Mouse (Mus musculus): ENCODE data around the gene Bod1l. TPM values are rescaled to one million over a fixed set of nuclear protein-coding genes. Genes with fewer than 3 reads are reported as not detected.

The Bod1l gene
- total and polyA plus RNA-seq, 3 experiments, result 8.9 to 16.5 (median 15.4) TPM

DNA sequence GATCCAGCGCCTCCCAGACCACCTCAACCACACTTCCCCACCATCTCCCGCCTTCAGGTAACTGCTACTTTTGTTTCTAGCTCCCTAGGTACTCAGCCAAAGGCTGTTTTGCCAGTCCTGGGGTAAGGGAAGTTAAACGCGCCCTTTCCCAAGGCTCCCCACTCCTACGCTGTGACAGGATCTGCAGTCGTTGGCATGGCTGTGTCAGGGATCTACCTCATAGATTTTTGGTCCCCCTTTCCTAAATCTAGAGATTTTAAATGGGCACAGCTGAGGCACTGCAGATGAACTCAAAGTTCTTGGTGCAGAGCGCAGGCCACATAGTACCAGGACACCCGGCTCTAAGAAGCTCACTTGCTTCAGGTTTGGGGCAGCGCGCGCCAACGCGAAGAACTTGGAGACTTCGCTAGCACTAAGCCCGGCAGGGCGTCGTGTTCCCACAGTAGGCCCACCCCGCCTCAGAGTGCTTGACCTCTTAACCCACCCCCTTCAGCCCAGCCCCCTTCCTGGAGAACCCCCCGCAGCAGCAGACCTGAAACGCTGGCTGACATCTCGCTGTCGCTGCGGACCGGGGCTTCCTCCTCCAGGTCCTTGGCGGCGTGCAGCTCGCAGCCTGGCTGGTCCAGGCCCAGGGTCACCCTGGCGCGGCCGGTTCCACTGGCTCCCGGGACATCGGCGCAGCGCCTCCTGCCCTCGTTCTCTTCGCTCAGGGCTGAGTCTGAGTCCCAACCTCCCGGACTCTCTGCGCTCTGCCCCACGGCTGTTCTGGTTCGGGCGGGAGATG, 81.0 kb downstream of the Bod1l start:
- no peak overlapping the region for H3K4me2 ChIP-seq (ENCODE audit: insufficient read depth, low read depth, poor library complexity, severe bottlenecking)
- no peak for DNase-seq (ENCODE audit: extremely low read depth)
- H3K27me3 ChIP-seq (replicated peaks), result no peaks in the 10 kb centered on the region
- no peak for TF ChIP-seq ZNF384 (IDR thresholded peaks at IDR 0.05; ENCODE audit: low read depth, low read length)
- TF ChIP-seq JUND (conservative IDR thresholded peaks at IDR 0.05; ENCODE audit: low read depth, low read length), result no peak
- no peak for TF ChIP-seq MAFK (IDR thresholded peaks at IDR 0.05; ENCODE audit: insufficient replicate concordance, low read length)
- no peak for TF ChIP-seq RCOR1 (conservative IDR thresholded peaks at IDR 0.05; ENCODE audit: low read depth, low read length)
- no peak for TF ChIP-seq UBTF (IDR thresholded peaks at IDR 0.05; ENCODE audit: low read depth, low read length)
- TF ChIP-seq EP300 (IDR thresholded peaks at IDR 0.05; ENCODE audit: low read length), result no peak
- no peak for TF ChIP-seq USF1 (IDR thresholded peaks at IDR 0.05; ENCODE audit: low read depth, low read length)
- no peak for TF ChIP-seq CHD2 (IDR thresholded peaks at IDR 0.05; ENCODE audit: low read length)
- no peak for TF ChIP-seq USF2 (conservative IDR thresholded peaks at IDR 0.05; ENCODE audit: low read depth, low read length)
- TF ChIP-seq ZC3H11A (IDR thresholded peaks at IDR 0.05; ENCODE audit: low read depth, low read length), result no peak
- TF ChIP-seq GABPA (IDR thresholded peaks at IDR 0.05; ENCODE audit: insufficient replicate concordance, low read depth, low read length), result no peak
- TF ChIP-seq SIN3A (IDR thresholded peaks at IDR 0.05; ENCODE audit: low read length), result no peak
- H3K4me1 ChIP-seq (ENCODE audit: control insufficient read depth in 1 of 2, insufficient read depth in 2 of 2), result no peaks in the 10 kb centered on the region
- H3K79me2 ChIP-seq (replicated peaks; ENCODE audit: control insufficient read depth, extremely low read depth, insufficient read depth, poor library complexity, severe bottlenecking), result no peaks in the 10 kb centered on the region
- H3K9me3 ChIP-seq (replicated peaks; ENCODE audit: low read length), result peaks cover 45% of the 10 kb centered on the region
- dilution Hi-C loops (cut with MboI; ENCODE audit: extremely low pct_ligation_motif_present, extremely low pct_unique_long_range_greater_than_20kb, low sequenced_read_pairs) (no loop called here), in situ Hi-C loops (cut with MboI; ENCODE audit: low pct_ligation_motif_present, low pct_unique_long_range_greater_than_20kb, low sequenced_read_pairs) (loop anchor here (25.0 kb wide), 1 partner anchor 626 kb away; no protein-coding TSS in a partner anchor)
- no peak overlapping the region for H3K9ac ChIP-seq (ENCODE audit: insufficient read depth, low read depth)
- no peaks in the 10 kb centered on the region for H3K36me3 ChIP-seq (replicated peaks in 1 of 2; ENCODE audit: control insufficient read depth in 1 of 2, insufficient read depth in 1 of 2, low read length in 1 of 2)
- H3K4me3 ChIP-seq (replicated peaks in 1 of 3; ENCODE audit: low read depth in 2 of 3, low read length in 2 of 3, poor library complexity in 1 of 3), result no peak overlapping the region
- no peak overlapping the region for H3K27ac ChIP-seq (ENCODE audit: insufficient read depth, low read depth)

DNA sequence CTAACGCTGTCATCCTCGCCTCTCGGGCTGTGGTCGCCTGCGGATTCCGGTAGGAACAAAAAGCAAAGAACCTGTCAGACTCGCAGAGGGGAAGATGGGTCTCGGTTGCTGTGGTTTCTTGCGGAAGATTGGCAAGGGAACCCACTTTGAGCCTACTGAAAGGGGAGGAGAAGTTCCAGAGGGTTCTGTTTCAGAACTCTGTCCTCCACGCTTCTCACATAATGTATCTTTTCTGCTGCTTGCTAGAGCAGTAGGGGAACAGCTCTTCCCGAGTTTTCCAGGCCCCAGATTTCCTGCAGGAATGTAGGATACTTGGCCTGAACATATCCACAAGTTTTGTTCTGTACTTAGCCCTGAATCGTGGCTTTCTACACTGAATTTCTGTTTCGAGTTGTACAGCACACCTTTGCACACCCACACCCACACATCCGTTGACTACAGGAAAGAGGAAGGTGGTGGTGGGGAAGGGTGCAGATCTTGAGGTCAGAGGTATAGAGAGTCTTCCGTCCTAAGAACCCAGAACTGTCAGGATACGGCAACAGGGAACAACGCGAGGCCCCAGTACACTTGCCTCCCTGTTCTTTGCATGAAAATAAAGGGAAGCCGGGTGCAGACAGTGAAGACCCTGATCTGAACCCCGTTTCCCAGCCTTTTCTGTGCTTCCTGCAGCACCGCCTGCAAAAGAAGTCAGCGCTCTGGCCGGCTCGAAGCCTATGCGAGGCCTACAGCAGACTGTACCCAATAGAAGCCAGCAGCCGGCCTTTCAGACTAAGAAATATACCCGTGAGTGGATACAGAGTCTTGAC, 81.8 kb downstream of the Bod1l start:
- no peak for TF ChIP-seq UBTF (IDR thresholded peaks at IDR 0.05; ENCODE audit: low read depth, low read length)
- no peak for TF ChIP-seq JUND (conservative IDR thresholded peaks at IDR 0.05; ENCODE audit: low read depth, low read length)
- no peak for TF ChIP-seq EP300 (IDR thresholded peaks at IDR 0.05; ENCODE audit: low read length)
- no peak for TF ChIP-seq MEF2A (IDR thresholded peaks at IDR 0.05; ENCODE audit: borderline replicate concordance, low read depth, low read length)
- TF ChIP-seq ZKSCAN1 (IDR thresholded peaks at IDR 0.05; ENCODE audit: borderline replicate concordance, low read depth, low read length), result no peak
- TF ChIP-seq MAZ (IDR thresholded peaks at IDR 0.05; ENCODE audit: low read depth, low read length), result no peak
- no peak for TF ChIP-seq SIN3A (IDR thresholded peaks at IDR 0.05; ENCODE audit: low read length)
- no peak for TF ChIP-seq MYC (IDR thresholded peaks at IDR 0.05; ENCODE audit: low read depth, low read length)
- no peak for TF ChIP-seq CHD1 (IDR thresholded peaks at IDR 0.05; ENCODE audit: low read depth, low read length)
- TF ChIP-seq USF1 (IDR thresholded peaks at IDR 0.05; ENCODE audit: low read depth, low read length), result no peak
- TF ChIP-seq NRF1 (IDR thresholded peaks at IDR 0.05; ENCODE audit: low read depth, low read length), result no peak
- TF ChIP-seq CTCF (conservative IDR thresholded peaks at IDR 0.05 in 1 of 2, IDR thresholded peaks at IDR 0.05 in 1 of 2; ENCODE audit: low read depth in 2 of 2, low read length in 2 of 2), result no peak
- no peak for TF ChIP-seq PAX5 (IDR thresholded peaks at IDR 0.05; ENCODE audit: low read length)
- TF ChIP-seq POLR2A (IDR thresholded peaks at IDR 0.05; ENCODE audit: low read depth, low read length), result no peak
- TF ChIP-seq MXI1 (IDR thresholded peaks at IDR 0.05; ENCODE audit: low read depth, low read length), result no peak
- no peak for TF ChIP-seq KAT2A (IDR thresholded peaks at IDR 0.05; ENCODE audit: insufficient replicate concordance, low read length)
- no peak for TF ChIP-seq BHLHE40 (IDR thresholded peaks at IDR 0.05; ENCODE audit: low read depth, low read length)
- H3K36me3 ChIP-seq (replicated peaks in 1 of 2; ENCODE audit: control insufficient read depth in 1 of 2, insufficient read depth in 1 of 2, low read length in 1 of 2), result no peaks in the 10 kb centered on the region
- H3K27me3 ChIP-seq (replicated peaks), result no peaks in the 10 kb centered on the region
- in situ Hi-C loops (cut with MboI; ENCODE audit: low pct_ligation_motif_present, low pct_unique_long_range_greater_than_20kb, low sequenced_read_pairs), result loop anchor here (25.0 kb wide), 1 partner anchor 625 kb away; no protein-coding TSS in a partner anchor
- no peak overlapping the region for H3K4me3 ChIP-seq (replicated peaks in 1 of 3; ENCODE audit: low read depth in 2 of 3, low read length in 2 of 3, poor library complexity in 1 of 3)
- H3K4me1 ChIP-seq (ENCODE audit: control insufficient read depth in 1 of 2, insufficient read depth in 2 of 2), result no peaks in the 10 kb centered on the region
- no peak overlapping the region for H3K4me2 ChIP-seq (ENCODE audit: insufficient read depth, low read depth, poor library complexity, severe bottlenecking)
- H3K9ac ChIP-seq (ENCODE audit: insufficient read depth, low read depth), result no peak overlapping the region
- DNase-seq (ENCODE audit: extremely low read depth), result no peak
- peaks cover 41% of the 10 kb centered on the region for H3K9me3 ChIP-seq (replicated peaks; ENCODE audit: low read length)
- H3K79me2 ChIP-seq (replicated peaks; ENCODE audit: control insufficient read depth, extremely low read depth, insufficient read depth, poor library complexity, severe bottlenecking), result no peaks in the 10 kb centered on the region
- no peak overlapping the region for H3K27ac ChIP-seq (ENCODE audit: insufficient read depth, low read depth)
- dilution Hi-C loops (cut with MboI; ENCODE audit: extremely low pct_ligation_motif_present, extremely low pct_unique_long_range_greater_than_20kb, low sequenced_read_pairs), result no loop called here

Measured in CH12.LX (cell line).